Mouse (Mus musculus) cerebellum, postnatal 10 days (tissue): ENCODE data around the gene Osbpl8.
"Not testable (repeated sequence)": the region's sequence is repeated elsewhere in the genome, so short reads cannot be mapped to it uniquely, and the experiment has no call there.

Experiments used
- DNase-seq, 2 experiments: peaks; one replicate each; pipeline ENCODE4 v3.0.0; 2021; ENCODE audit warnings: mixed read lengths in 2 of 2

The Osbpl8 gene

GRCm38 (mm10) chr10:111164304-111165218 is at the start of gene Osbpl8:
Gene Osbpl8, plus strand, starts transcription at chr10:111164752.
- DNase-seq: peak; percentile 100

GRCm38 (mm10) chr10:111117198-111117845 is 47.2 kb upstream of the Osbpl8 start:
- DNase-seq: no peak

- no peak for DNase-seq
These were observed 46.3 kb upstream of the Osbpl8 start for GRCm38 (mm10) chr10:111118292-111118691.

DNA sequence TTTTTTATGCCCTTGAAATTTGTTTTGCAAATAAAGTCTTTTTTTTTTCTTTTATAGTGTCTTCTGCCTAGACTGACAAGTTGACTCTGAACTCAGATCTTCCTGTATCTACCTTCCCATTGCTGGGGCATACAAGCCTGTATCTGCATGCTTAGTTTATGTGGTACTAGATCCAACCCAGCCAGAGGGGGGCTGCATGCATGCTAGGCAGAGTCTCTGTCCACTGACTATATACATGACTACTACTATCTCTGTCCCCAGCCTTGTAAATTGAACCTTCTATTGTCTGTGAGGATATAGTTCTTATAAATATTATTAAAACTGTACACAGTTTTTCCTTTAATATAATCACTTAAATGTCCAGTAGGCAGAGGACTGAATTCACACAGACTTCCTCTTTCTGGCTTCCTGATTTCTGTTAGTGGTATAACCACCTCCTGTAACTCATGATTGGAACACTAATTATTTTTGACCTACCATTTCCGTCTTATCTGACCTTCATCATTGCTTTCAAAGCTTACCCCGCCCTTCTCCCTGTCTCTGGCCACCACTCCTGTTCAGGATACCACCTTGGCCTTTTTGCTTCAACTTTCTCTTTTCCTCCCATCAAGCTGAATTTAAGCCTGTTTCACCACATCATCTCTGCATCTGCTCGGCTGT is 45.4 kb upstream of the Osbpl8 start:
- DNase-seq: no peak

DNA sequence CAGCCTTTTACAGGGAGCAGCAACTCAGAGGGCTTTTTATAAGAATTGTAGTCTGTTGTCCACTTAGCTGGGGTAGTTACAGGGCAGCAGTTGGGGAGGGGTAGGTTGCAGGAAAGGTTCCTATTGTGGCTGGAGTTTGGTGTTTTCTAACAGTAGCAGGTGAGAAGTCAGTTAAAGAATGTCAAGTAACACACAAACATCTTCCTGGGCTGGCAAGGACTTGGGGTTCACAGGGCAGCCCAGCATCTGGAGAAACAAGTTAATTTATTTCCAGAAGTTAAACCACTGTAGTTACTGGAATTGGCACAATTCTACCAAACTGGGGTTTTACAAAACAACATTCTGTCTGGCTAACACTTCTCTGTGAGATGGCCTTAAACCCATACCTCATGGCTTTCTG is 44.8 kb upstream of the Osbpl8 start:
- DNase-seq: no peak

GRCm38 (mm10) chr10:111122864-111123398 is 41.6 kb upstream of the Osbpl8 start:
- DNase-seq: no peak

DNA sequence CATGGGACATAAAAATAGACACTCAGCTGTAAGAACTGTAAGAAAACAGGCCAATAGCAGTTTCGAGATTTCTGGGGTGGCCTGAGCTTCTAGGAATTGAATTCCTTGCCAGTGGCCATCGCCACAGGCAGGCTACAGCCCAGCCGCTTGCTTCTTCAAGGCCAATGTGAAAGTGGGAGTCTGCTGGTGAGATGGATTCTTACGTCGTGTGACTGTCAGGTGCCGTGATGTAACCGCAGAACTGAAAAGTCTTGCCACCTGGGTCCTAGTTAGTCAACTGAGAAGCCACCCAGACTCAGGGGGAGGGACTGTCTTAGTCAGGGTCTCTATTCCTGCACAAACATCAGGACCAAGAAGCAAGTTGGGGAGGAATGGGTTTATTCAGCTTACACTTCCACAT is 40.4 kb upstream of the Osbpl8 start:
- DNase-seq: no peak

DNA sequence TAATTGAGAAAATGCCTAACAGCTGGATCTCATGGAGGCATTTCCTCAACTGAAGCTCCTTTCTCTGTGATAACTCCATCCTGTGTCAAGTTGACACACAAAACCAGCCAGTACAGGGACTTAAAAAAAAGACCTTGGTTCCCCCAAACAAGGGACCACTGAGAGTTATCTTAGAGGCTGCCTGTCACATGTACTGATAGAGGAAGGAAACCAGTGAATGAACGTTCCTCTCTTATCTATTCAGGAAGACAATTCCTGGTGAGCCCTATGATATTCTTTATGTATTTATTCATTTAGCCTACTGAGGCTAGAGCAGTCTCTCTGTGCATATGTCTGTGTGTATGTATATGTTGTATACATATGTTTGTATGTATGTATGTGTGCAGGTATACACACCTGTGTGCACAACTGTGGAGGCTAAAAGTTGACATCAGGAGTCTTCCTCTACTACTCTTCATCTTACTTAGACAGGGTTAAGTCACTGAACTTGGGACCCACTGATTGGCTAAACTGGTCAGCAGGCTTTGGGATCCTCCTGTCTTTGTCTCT is 39.7 kb upstream of the Osbpl8 start:
- no peak for DNase-seq

DNA sequence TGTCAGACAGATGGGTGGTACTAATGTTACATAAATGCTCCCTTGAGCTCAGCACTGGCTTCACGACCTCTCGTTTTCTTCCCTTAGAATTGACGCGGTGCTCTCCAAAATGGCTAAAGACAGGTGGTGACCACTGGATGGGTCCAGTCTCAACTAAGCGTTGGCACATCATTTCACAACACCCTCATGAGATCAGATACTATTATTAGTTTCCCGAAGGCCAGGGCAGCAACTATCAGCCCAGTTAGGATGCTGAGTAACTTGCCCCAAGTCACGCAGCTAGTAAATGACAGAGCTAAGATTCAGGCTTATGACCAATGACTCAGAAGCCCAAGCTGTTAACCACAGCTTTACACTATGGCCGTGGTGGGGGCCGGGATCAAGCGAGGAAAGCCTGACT is 37.2 kb upstream of the Osbpl8 start:
- DNase-seq: no peak

GRCm38 (mm10) chr10:111128493-111128892 is 36.1 kb upstream of the Osbpl8 start:
- DNase-seq: no peak

DNA sequence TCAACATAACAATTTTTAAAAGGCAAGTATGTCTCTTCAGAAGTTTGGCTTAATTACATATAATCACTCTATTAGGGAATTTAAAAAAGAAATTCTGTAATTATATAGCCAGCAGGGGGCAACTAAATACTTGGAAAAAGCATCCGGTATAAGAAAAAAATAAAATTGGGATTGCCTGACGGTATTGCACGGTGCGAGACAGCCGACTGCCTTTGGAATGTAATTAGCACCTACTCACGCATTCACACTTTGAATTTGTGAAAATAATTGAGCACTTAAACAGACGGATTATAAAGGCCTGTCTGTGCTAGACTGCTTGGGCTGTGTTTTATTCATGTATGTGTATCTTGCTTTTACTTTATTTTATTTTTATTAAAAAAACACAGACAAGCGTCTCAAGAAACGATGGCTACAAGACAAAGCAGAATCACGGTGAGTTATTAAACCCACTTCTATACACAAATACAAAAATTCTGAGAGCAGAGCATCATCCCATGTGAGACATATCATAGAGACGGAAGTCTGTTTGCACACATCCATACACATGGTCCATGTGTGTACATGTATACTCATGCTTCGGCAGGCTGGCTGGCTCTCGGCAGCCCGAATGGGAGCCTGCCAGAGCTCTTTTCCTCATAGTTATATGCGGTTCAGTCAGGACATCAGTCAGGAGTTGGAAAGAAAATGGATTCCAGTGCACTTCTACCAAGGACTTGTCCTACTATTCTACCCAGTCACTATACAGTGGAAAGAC is 34.5 kb upstream of the Osbpl8 start:
- no peak for DNase-seq

DNA sequence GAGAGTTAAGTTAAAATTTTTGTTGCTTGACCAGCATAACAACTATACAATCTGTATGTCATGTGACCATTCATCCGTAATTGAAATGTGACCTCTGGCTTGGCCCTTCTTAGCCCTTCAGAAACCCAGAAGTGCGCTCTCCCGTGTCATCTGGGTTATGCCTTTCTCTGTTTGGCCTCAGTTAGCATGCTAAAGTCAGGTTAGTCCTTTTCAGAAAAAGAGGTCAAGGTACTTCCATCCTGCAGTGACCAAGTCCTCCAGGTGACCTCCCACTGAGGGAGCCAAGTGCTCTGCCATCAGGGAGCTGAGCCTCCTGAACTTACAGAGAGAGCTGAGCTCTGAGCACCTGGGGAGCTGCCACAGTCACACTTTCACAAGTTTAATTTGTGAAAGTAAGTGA is 33.7 kb upstream of the Osbpl8 start:
- DNase-seq: no peak

- no peak for DNase-seq
These were observed 31.3 kb upstream of the Osbpl8 start for GRCm38 (mm10) chr10:111133271-111133670.

- no peak for DNase-seq
These were observed 30.6 kb upstream of the Osbpl8 start for GRCm38 (mm10) chr10:111133936-111134335.

DNA sequence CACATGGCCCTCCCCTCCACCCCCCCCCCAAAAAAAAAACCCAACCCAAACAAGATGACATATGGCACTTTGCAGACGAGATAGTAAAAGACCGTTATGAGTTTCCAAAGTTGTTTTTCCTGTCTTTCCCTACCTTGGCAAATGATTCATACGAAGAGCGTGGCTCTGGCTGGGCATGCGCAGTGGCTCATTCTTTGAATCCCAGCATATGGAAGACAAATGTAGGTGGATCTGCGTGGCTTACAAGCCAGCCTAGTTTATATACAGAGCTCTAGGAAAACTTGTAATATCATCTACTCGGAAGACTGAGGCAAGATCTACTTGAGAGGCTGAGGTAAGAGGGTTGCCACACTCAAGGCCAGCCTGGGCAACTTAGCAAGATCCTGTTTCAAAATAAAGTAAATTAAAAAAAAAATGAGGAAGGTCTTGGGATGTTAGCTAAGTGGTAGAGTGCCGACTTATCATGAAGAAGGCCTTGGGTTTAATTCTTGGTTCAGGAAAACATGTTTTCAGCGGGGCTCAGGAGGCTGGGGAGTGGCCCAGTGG is 30.1 kb upstream of the Osbpl8 start:
- DNase-seq: no peak

GRCm38 (mm10) chr10:111136306-111136705 is 28.2 kb upstream of the Osbpl8 start:
- DNase-seq: not testable (repeated sequence)

DNA sequence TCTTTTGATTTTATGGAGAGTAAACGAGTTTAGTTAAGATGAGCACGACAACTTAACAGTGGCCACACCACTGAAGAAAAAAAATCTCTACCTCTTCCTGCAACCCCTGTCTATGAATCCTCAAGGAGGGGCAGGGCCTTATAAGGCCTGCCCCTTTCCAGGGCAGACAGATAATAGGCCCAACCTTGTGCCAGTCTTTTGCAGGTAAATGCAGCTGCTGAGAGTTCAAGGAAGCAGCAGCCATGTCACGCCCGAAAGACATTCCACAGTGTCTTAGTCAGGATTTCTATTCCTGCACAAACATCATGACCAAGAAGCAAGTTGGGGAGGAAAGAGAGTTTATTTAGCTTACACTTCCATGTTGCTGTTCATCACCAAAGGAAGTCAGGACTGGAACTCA is 26.6 kb upstream of the Osbpl8 start:
- DNase-seq: no peak

- DNase-seq: no peak
These were observed 25.4 kb upstream of the Osbpl8 start for GRCm38 (mm10) chr10:111139170-111139569.

GRCm38 (mm10) chr10:111139881-111140280 is 24.7 kb upstream of the Osbpl8 start:
- no peak for DNase-seq

DNA sequence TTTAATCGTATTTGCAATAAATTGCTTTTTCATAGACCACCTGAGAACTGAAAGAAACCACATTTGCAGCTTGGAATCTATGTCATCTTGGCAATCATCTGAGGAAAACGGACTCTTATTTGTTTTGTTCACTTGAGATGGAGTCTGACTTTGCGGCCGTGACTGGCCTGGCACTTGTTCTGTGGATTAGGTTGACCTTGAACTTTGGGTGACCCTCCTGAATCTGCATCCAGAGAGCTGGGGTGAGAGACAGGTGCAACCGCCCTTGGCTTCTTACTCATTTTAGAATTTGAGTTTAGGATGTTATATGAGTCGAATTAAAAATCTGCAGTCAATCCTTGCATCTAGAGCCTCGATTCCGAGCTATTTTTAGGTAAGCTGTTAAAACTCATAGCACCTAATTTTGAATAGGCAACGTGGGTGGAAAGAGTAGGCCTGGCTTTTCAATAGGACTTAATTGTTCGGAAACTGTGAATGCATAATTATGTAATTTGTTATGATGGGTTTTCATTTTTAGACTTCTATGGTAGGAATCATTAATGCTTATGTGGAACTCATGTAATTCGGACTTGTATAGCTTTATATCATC is 20.1 kb upstream of the Osbpl8 start:
- DNase-seq: no peak

GRCm38 (mm10) chr10:111149761-111150160 is 14.8 kb upstream of the Osbpl8 start:
- no peak for DNase-seq

- DNase-seq: no peak
These were observed 9.5 kb upstream of the Osbpl8 start for GRCm38 (mm10) chr10:111155065-111155464.
